19 mouse cellular contexts compared by ENCODE assay signal in genomic region chr11:63045771-63046170, GRCm38 (mm10). TPM values are rescaled to one million over a fixed set of nuclear protein-coding genes. Genes with fewer than 3 reads are reported as not detected.
"Had no signal": no experiment of that assay in that cellular context is flagged by ENCODE, and none has a peak within 500 bp of the region (broad histone marks: within the 10 kb centered on the region; RNA-seq: fewer than 3 reads in every experiment).

No protein-coding gene starts in this region.

- ATAC-seq: inflammation-experienced regulatory T-cells, adult 6 months; midbrain, embryonic 15.5 days had no signal

- H3K9me3 ChIP-seq: kidney, embryonic 15.5 days; limb, embryonic 13.5 days; midbrain, embryonic 15.5 days had no signal

- H3K27ac ChIP-seq: kidney, embryonic 15.5 days; limb, embryonic 13.5 days; midbrain, embryonic 15.5 days had no signal

- DNase-seq: kidney, postnatal 14 days; left cerebral cortex, postnatal 4 days; lung, embryonic 14.5 days; lung, postnatal 14 days; right cerebral cortex, postnatal 14 days; thymus, adult 2 months; thymus, postnatal 25 days had no signal

- H3K4me1 ChIP-seq: midbrain, embryonic 15.5 days had no signal

- H3K36me3 ChIP-seq: kidney, embryonic 15.5 days; limb, embryonic 13.5 days; midbrain, embryonic 15.5 days had no signal

- H3K4me2 ChIP-seq: kidney, embryonic 15.5 days; limb, embryonic 13.5 days; liver, embryonic 11.5 days; lung, embryonic 14.5 days; midbrain, embryonic 11.5 days; midbrain, embryonic 15.5 days had no signal

- H3K4me3 ChIP-seq: kidney, embryonic 15.5 days; limb, embryonic 13.5 days; midbrain, embryonic 15.5 days had no signal

- H3K9ac ChIP-seq: kidney, embryonic 15.5 days; limb, embryonic 13.5 days; lung, embryonic 14.5 days; midbrain, embryonic 15.5 days had no signal

- H3K27me3 ChIP-seq: kidney, embryonic 15.5 days; limb, embryonic 13.5 days; midbrain, embryonic 15.5 days had no signal

RNA-seq across cellular contexts. Expression of gene Tekt3, which starts 15.7 kb away (rescaled TPM):
- total RNA-seq: left cerebral cortex, postnatal 10 days had no signal
- polyA plus RNA-seq: inflammation-experienced regulatory T-cells, adult 6 months; kidney, adult 2 months; kidney, embryonic 15.5 days; liver, embryonic 11.5 days; liver, embryonic 16.5 days; lung, embryonic 14.5 days; midbrain, embryonic 11.5 days; midbrain, embryonic 15.5 days; neural tube, embryonic 14.5 days; spleen, adult 2 months; urinary bladder, adult 2 months had no signal
